Mouse (Mus musculus) ES-E14 (cell line): Measurements from ENCODE around the gene Phlda2.

Experiments used
- CHD2 ChIP-seq: IDR thresholded peaks from 2 replicates; pipeline ENCODE4 v1.6.1; 2014; ENCODE audit warnings: mild to moderate bottlenecking, low read depth, low read length, inconsistent platforms
- HCFC1 ChIP-seq: IDR thresholded peaks from 2 replicates; pipeline ENCODE4 v1.6.1; 2012; ENCODE audit warnings: low read length, inconsistent platforms, borderline replicate concordance; ENCODE audit not compliant: insufficient read depth
- MAFK ChIP-seq: IDR thresholded peaks from 2 replicates; pipeline ENCODE4 v1.6.1; 2014; ENCODE audit warnings: mild to moderate bottlenecking, low read depth, low read length, inconsistent platforms; ENCODE audit not compliant: insufficient read depth
- ZC3H11A ChIP-seq: IDR thresholded peaks from 2 replicates; pipeline ENCODE4 v1.6.1; 2012; ENCODE audit warnings: low read depth, mild to moderate bottlenecking, inconsistent platforms, low read length, borderline replicate concordance
- ZNF384 ChIP-seq: IDR thresholded peaks from 2 replicates; pipeline ENCODE4 v1.6.1; 2012; ENCODE audit warnings: low read depth, low read length, inconsistent platforms

- TF ChIP-seq ZNF384, result no peak
- no peak for TF ChIP-seq MAFK
- no peak for TF ChIP-seq ZC3H11A
- no peak for TF ChIP-seq HCFC1
- TF ChIP-seq CHD2, result no peak
These were observed 20.4 kb downstream of the Phlda2 start for GRCm38 (mm10) chr7:143482541-143482940.
